Mouse (Mus musculus) spleen, adult 2 months (tissue): Measurements from ENCODE around the gene Ncoa3.

Experiments used
- CTCF ChIP-seq: fragments of 200-500 bp; IDR thresholded peaks from 2 replicates; pipeline ENCODE4 v1.5.1; 2011; ENCODE audit warnings: mild to moderate bottlenecking, inconsistent platforms; ENCODE audit not compliant: insufficient read depth, insufficient read length, insufficient replicate concordance; ENCODE audit errors: extremely low read depth
- POLR2A ChIP-seq: fragments of 200-500 bp; IDR thresholded peaks from 2 replicates; pipeline ENCODE4 v1.6.1; 2011; ENCODE audit warnings: low read depth, low read length, inconsistent platforms

GRCm38 (mm10) chr2:166047931-166048330, 55.5 kb downstream of the Ncoa3 start:
- no peak for TF ChIP-seq POLR2A
- no peak for TF ChIP-seq CTCF
